Mouse (Mus musculus) urinary bladder, adult 18-20 months (tissue): ENCODE data around the gene Afm.

Experiments used
- DNase-seq, 2 experiments: peaks; one replicate each; pipeline ENCODE4 v3.0.0; 2022; ENCODE audit warnings: low spot score in 2 of 2, mixed read lengths in 2 of 2

The Afm gene

GRCm38 (mm10) chr5:90518356-90519100 is at the start of gene Afm:
Gene Afm (plus strand): TSS chr5:90518932.
- no peak for DNase-seq

- DNase-seq: no peak
These were observed 47.9 kb upstream of the Afm start for GRCm38 (mm10) chr5:90470836-90471235.

- no peak for DNase-seq
These were observed 44.8 kb upstream of the Afm start for GRCm38 (mm10) chr5:90473902-90474301.

- DNase-seq: no peak
These were observed 44.4 kb upstream of the Afm start for GRCm38 (mm10) chr5:90474369-90474768.

GRCm38 (mm10) chr5:90476741-90477140 is 42.0 kb upstream of the Afm start:
- DNase-seq: no peak

GRCm38 (mm10) chr5:90477308-90478140 is 41.2 kb upstream of the Afm start:
- DNase-seq: no peak

GRCm38 (mm10) chr5:90478886-90479285 is 39.8 kb upstream of the Afm start:
- DNase-seq: no peak

GRCm38 (mm10) chr5:90485597-90485996 is 33.1 kb upstream of the Afm start:
- no peak for DNase-seq

- no peak for DNase-seq
These were observed 30.4 kb upstream of the Afm start for GRCm38 (mm10) chr5:90488323-90488722.

GRCm38 (mm10) chr5:90490518-90490917 is 28.2 kb upstream of the Afm start, which contains the start of gene Afp:
Gene Afp (plus strand): TSS chr5:90490737.
- DNase-seq: no peak

GRCm38 (mm10) chr5:90492440-90492839 is 26.3 kb upstream of the Afm start:
- DNase-seq: no peak

GRCm38 (mm10) chr5:90494308-90494707 is 24.4 kb upstream of the Afm start:
- no peak for DNase-seq

- no peak for DNase-seq
These were observed 19.2 kb upstream of the Afm start for GRCm38 (mm10) chr5:90499509-90499908.

- peak; percentile 37 to 50 for DNase-seq
These were observed 18.0 kb upstream of the Afm start for GRCm38 (mm10) chr5:90500714-90501113.

GRCm38 (mm10) chr5:90501752-90502151 is 17.0 kb upstream of the Afm start:
- no peak for DNase-seq

GRCm38 (mm10) chr5:90504742-90505141 is 14.0 kb upstream of the Afm start:
- DNase-seq: no peak

- DNase-seq: no peak
These were observed 12.2 kb upstream of the Afm start for GRCm38 (mm10) chr5:90506507-90506906.

GRCm38 (mm10) chr5:90507411-90507949 is 11.3 kb upstream of the Afm start:
- no peak for DNase-seq

GRCm38 (mm10) chr5:90509828-90510592 is 8.7 kb upstream of the Afm start:
- no peak for DNase-seq

- no peak for DNase-seq
These were observed 6.3 kb upstream of the Afm start for GRCm38 (mm10) chr5:90512288-90512955.

- no peak for DNase-seq
These were observed 3.2 kb upstream of the Afm start for GRCm38 (mm10) chr5:90515561-90515960.
